Mouse (Mus musculus): ENCODE measurements around the gene Nek3.

The Nek3 gene

DNA sequence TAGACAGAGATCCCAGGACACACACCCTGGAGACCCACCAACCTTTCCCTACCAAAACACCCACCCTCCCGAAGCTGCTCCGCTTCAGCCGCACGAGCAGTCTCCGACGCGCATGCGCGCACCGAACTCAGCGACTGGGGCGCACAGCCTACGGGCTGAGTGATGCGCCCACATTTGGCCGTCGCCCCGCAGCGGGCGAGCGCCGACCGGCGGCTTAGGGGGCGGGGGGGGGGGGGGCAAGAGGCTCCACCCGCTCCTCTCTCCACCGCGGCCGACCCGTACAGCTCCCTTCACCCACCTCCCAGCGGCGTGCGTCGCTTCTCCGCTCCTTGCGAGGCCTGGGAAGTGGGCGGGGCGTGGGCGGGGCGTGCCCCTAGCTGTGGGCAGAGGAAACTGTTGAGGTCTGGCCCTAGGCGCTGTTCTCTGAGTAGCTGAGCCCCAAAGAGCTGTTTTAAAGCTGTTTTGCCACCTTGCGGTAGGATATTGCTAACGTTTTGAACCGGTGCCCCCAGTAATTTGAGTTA lies at the start of gene Nek3:
Nek3 (minus strand) TSS at position 356 of the 524 bp plus-strand sequence.
- DNase-seq (ENCODE audit: low read depth, low spot score): peak; percentile 96

DNA sequence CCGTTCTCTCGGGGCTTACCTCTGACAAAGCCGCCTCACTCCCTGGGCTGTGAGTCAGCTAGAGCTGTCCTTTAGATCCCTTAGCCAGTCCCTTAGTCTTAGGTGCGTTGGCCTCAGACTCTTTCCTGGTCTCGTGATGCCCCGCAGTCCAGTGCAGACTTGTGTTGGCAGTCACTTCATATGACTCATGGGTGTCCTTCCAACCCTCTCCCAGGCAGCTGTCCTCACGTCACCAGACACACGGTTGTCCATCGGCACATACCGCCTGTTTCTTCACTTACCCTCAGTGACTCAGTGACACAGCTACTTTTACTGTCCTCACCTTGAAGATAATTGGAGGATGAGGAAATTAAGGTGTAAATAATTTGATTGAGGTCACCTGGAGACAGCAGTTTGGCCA lies 48.6 kb upstream of the Nek3 start:
- no peak for DNase-seq (ENCODE audit: low read depth, low spot score)

DNA sequence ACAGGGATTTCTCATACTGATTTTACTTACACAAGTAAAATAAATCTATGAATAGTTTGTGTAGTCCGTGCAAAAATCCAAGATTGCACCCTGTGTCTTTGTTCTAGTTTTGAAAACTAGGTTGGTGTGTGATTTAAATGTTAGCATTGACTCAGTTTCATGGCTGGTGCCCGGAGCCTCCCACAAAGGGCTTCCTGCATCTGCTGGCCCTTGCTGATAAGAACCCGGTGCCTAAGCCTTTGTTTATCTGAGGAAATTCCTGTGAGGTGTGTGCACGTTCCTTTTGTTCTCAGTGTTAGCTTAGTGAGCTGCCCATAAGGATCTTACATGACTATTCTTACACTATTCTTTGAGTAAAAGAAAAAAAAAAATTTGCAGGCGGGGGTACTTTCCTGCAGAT lies 42.8 kb upstream of the Nek3 start:
- DNase-seq (ENCODE audit: low read depth, low spot score): no peak

GRCm38 (mm10) chr8:22207535-22207934 lies 41.3 kb upstream of the Nek3 start:
- DNase-seq (ENCODE audit: low read depth, low spot score): no peak

- DNase-seq (ENCODE audit: low read depth, low spot score): peak; percentile 85
These were observed 33.2 kb upstream of the Nek3 start for GRCm38 (mm10) chr8:22199481-22199880.

DNA sequence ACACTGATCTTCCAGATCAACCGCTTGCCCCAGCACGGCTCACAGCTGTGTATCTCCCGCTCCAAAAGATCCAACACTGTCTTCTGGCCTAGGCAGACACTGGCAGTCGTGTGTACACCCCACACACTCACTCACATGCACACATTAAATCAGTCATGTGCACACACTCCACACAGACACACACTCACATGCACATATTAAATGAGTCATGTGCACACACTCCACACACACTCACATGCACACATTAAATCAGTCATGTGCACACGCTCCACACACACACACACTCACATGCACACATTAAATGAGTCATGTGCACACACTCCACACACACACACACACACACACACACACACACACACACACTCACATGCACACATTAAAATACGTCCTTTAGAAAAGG lies 31.7 kb upstream of the Nek3 start:
- DNase-seq (ENCODE audit: low read depth, low spot score): no peak

GRCm38 (mm10) chr8:22193432-22194010 lies 27.3 kb upstream of the Nek3 start:
- no peak for DNase-seq (ENCODE audit: low read depth, low spot score)

- DNase-seq (ENCODE audit: low read depth, low spot score): peak; percentile 79
These were observed 26.6 kb upstream of the Nek3 start, which contains the start of gene Vps36 for GRCm38 (mm10) chr8:22192660-22193431. TSS of gene Vps36 (plus strand) at chr8:22192809.

GRCm38 (mm10) chr8:22185431-22186397 lies 19.5 kb upstream of the Nek3 start, which contains the start of gene Ckap2:
TSS of gene Ckap2 (minus strand) at chr8:22185819.
- DNase-seq (ENCODE audit: low read depth, low spot score): peak; percentile 95

GRCm38 (mm10) chr8:22184884-22185283 lies 18.6 kb upstream of the Nek3 start:
- peak; percentile 79 for DNase-seq (ENCODE audit: low read depth, low spot score)

DNA sequence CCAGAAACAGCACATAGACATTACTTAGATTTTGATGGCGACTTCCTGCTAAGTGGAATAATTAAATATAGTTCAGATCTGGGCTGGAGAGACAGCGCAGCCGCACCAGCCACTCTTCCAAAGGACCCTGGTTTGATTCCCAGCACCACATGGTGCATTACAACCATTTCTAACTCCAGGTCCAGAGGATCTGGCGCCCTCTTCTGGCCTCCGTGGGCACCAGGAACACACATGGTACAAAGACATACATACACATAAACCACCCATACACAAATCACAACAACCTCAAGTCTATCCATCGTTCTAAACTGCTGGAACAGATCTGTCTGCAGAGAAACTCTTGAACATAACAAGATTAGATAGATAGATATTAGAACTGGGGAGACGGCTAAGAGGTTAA lies 9.7 kb upstream of the Nek3 start:
- peak; percentile 61 for DNase-seq (ENCODE audit: low read depth, low spot score)

DNA sequence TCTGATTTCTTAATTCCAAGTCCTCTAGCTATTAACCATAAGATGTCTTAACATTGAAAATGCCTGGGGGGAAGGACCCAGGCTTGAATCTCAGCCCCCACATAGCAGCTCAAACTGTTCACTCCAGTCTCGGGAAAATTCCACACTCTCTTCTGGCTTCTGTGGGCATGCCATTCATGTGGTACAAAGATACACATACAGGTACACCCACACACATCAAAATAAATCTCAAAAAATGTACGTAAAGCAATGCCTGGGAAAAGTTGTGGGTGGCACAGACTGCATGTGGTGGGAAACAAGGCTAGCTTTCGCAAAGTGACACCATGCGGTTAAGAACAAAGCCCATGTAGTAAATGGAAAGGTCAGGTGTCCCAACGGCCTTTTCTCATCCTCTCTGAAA lies 2.9 kb upstream of the Nek3 start:
- no peak for DNase-seq (ENCODE audit: low read depth, low spot score)

- DNase-seq (ENCODE audit: low read depth, low spot score): no peak
These were observed 770 bp downstream of the Nek3 start for GRCm38 (mm10) chr8:22165251-22166079.

GRCm38 (mm10) chr8:22164431-22164830 lies 1.8 kb downstream of the Nek3 start:
- DNase-seq (ENCODE audit: low read depth, low spot score): no peak

DNA sequence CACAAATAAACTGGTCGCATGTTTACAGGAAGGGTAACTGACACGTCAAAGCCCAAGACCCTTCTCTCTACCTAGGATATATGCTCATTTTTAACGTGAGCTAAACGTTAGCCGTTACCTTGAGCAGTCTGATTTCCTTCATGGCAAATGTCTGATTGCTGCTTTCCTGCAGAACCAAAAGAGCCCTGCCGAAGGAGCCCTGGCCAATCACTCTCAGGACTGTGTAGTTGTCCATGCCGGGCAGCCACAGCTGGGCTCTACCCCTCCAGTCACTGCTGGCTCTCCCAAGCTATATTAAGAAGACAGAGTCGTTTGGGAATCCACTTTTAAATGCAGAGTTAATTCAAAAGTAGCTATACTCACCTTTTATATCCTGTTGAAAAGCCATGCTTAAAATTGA lies 4.0 kb downstream of the Nek3 start:
- DNase-seq (ENCODE audit: low read depth, low spot score): no peak

- DNase-seq (ENCODE audit: low read depth, low spot score): no peak
These were observed 15.9 kb downstream of the Nek3 start for GRCm38 (mm10) chr8:22150345-22150663.

DNA sequence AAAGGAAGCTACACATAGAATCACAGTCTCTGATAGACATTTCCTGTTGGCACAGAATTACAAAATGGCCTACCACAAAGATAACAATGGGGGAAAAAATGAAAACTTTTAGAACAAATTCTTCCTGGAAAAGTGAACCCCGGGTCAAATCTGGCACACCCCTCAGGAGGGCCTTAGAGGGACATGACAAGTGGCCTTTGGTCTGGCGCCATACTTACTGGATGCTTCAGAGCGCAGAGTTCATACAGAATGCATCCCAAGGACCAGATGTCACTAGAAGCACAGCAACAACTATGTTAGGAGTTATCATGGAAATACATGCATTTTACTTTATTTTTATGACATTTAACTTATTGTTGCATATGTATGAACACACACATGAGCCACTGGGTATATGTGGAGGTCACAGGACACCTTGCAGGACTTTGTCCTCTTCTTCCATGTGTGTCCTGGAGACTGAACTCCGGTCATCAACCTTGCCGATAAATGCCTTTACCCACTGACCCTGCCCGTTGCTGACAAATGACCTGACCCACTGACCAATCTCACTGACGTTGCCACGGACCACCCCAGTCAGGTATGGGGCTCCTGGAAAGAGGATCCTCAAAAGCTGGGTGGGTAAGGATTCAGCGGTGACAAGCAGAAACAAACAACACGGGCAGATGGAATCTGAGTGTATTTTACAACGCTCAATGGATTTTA lies 16.4 kb downstream of the Nek3 start:
- DNase-seq (ENCODE audit: low read depth, low spot score): no peak

DNA sequence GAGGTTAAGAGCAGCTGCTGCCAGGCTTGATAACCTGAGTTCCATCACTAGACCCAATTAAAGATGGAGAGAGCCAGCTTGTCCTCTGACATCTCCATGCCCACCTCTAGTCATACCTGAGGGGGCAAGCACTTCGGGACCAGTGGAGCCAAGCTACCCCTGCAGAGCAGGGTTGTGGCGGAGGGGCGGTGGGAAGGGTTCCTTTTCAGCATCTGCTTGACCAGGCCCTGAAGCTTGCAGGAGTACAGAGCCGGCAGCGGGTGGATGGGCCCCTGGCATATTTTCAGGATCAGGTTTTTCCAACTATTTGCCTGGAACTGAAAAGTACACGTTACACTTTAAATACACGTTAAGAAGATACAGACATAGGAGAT lies 17.9 kb downstream of the Nek3 start:
- DNase-seq (ENCODE audit: low read depth, low spot score): no peak

GRCm38 (mm10) chr8:22147706-22148366 lies 18.4 kb downstream of the Nek3 start:
- DNase-seq (ENCODE audit: low read depth, low spot score): no peak

DNA sequence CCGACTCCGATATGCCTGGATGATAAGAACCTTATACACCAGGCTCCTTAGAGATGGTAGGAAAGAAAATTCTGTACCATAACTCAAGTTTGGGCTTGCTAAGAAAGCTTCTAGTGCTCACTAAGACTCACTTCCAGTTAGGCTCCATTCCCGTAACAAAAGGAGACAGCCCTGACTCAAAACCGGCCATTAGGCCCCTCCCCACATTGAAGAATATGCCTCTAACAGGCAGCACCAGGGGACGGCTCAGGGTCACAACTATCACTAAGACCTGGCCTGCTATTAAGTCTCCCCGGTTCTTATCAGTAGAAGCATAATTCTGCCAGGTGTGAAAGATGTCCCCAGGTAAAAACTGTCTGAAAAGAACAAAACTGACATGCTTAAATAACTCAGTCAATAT lies 20.4 kb downstream of the Nek3 start:
- DNase-seq (ENCODE audit: low read depth, low spot score): no peak

All from ES-CJ7 (cell line).